Mouse (Mus musculus) liver, embryonic 11.5 days (tissue): ENCODE measurements around the gene B4galnt2. TPM values are rescaled to one million over a fixed set of nuclear protein-coding genes. Genes with fewer than 3 reads are reported as not detected.

ENCODE experiments used
- ATAC-seq: fragments of 200-750 bp; cut with Nextera tagmentation; replicated peaks from 2 replicates; pipeline ENCODE4 v1.8.0; 2017; ENCODE audit warnings: moderate number of reproducible peaks, mild to moderate bottlenecking, moderate TSS enrichment, moderate library complexity; ENCODE audit not compliant: low FRiP score
- DNase-seq: peaks from one replicate; pipeline ENCODE4 v3.0.0-alpha.2; 2017; ENCODE audit warnings: low spot score
- H3K27ac ChIP-seq: fragments of 300-500 bp; sonication (generic); 2 replicates; pipeline ENCODE4 v1.5.1; 2014; ENCODE audit warnings: mild to moderate bottlenecking, low read depth, low read length, control low read depth
- H3K27me3 ChIP-seq: fragments of 300-500 bp; sonication (generic); replicated peaks from 2 replicates; pipeline ENCODE4 v1.6.1; 2014; ENCODE audit warnings: low read length, mixed read lengths; ENCODE audit not compliant: control insufficient read depth, insufficient read depth
- H3K36me3 ChIP-seq: fragments of 300-500 bp; sonication (generic); 2 replicates; pipeline ENCODE4 v1.6.1; 2014; ENCODE audit warnings: mild to moderate bottlenecking, low read length, moderate library complexity, mixed read lengths; ENCODE audit not compliant: control insufficient read depth, insufficient read depth
- H3K4me1 ChIP-seq: fragments of 300-500 bp; sonication (generic); replicated peaks from 2 replicates; pipeline ENCODE4 v1.6.1; 2014; ENCODE audit warnings: low read length, mixed read lengths; ENCODE audit not compliant: control insufficient read depth, insufficient read depth
- H3K4me2 ChIP-seq: fragments of 300-500 bp; sonication (generic); 2 replicates; pipeline ENCODE4 v1.6.1; 2014; ENCODE audit warnings: mild to moderate bottlenecking, control low read depth, moderate library complexity
- H3K4me3 ChIP-seq: fragments of 300-500 bp; sonication (generic); 2 replicates; pipeline ENCODE4 v1.5.1; 2014; ENCODE audit warnings: low read depth, low read length, control low read depth
- H3K9ac ChIP-seq: fragments of 300-500 bp; sonication (generic); 2 replicates; pipeline ENCODE4 v1.6.1; 2014; ENCODE audit warnings: low read depth, low read length, control low read depth
- H3K9me3 ChIP-seq: fragments of 300-500 bp; sonication (generic); 2 replicates; pipeline ENCODE4 v1.6.1; 2016; ENCODE audit warnings: low read length, inconsistent platforms, mixed read lengths; ENCODE audit not compliant: control insufficient read depth
- WGBS: fragments of 180-500 bp; shearing (Covaris S2); extraction: QIAGEN DNeasy Blood & Tissue Kit; methylation state at CpG from one replicate; pipeline ENCODE4 v1.1.7; 2014; 5-methylcytosine and 5-hydroxymethylcytosine counted together
- polyA plus RNA-seq: library from polyadenylated mRNA; unstranded; fragments of >200 nt; fragmentation: Nextera tagmentation; extraction: Ambion mirVana; gene quantifications from 2 replicates; pipeline ENCODE4 v1.2.1, GENCODE M21; 2014

Gene B4galnt2
- polyA plus RNA-seq, 1 experiment from 2014 or later = 0.34 TPM

DNA sequence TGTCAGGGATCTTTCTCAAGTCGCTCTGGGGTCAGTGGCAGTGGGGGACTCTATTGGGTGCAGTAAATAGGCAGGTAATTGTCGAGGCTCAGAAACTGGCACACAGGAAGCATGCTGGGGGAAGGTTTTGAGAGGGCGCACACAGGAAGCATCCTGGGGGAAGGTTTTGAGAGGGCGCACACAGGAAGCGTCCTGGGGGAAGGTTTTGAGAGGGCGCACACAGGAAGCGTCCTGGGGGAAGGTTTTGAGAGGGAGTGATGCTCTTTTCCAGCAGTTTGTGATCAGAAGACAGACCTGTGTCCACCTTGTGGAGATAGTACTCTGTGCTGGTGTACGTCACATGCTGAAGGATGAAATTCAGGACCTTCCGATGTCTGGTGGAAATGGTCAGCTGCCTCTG, 38.9 kb downstream of the B4galnt2 start:
- H3K9ac ChIP-seq = no peak overlapping the region
- DNase-seq (no peak), ATAC-seq (no peak)
- no peaks in the 10 kb centered on the region for H3K9me3 ChIP-seq
- H3K27me3 ChIP-seq = no peaks in the 10 kb centered on the region; the same call in 1 of the 2 replicates
- 23% methylated on average over 9 of the region's 9 CpGs for WGBS
- H3K4me3 ChIP-seq = no peak overlapping the region
- peak overlapping the region; percentile 39 for H3K4me2 ChIP-seq
- no peak overlapping the region for H3K27ac ChIP-seq
- no peaks in the 10 kb centered on the region for H3K4me1 ChIP-seq
- no peaks in the 10 kb centered on the region for H3K36me3 ChIP-seq

- WGBS = 67% methylated on average over 6 of the region's 6 CpGs
Measured at GRCm38 (mm10) chr11:95869918-95870470, 44.7 kb downstream of the B4galnt2 start.

GRCm38 (mm10) chr11:95869442-95869841, 45.2 kb downstream of the B4galnt2 start:
- DNase-seq = no peak
- Histone ChIP-seq H3K4me2 (no peak overlapping the region), H3K36me3 (no peaks in the 10 kb centered on the region), H3K4me3 (no peak overlapping the region), H3K9me3 (no peaks in the 10 kb centered on the region), H3K4me1 (peaks cover 8% of the 10 kb centered on the region), H3K27ac (no peak overlapping the region), H3K27me3 (no peaks in the 10 kb centered on the region; the same call in 1 of the 2 replicates), H3K9ac (no peak overlapping the region)
- no peak for ATAC-seq
- 72% methylated on average over 4 of the region's 4 CpGs for WGBS

More at GRCm38 (mm10) chr11:95869918-95870470, 44.7 kb downstream of the B4galnt2 start:
- DNase-seq (no peak), ATAC-seq (no peak)
- Histone ChIP-seq H3K9me3 (no peaks in the 10 kb centered on the region), H3K9ac (no peak overlapping the region), H3K27me3 (no peaks in the 10 kb centered on the region; the same call in 1 of the 2 replicates), H3K27ac (no peak overlapping the region), H3K4me1 (peaks cover 8% of the 10 kb centered on the region), H3K36me3 (no peaks in the 10 kb centered on the region), H3K4me3 (no peak overlapping the region), H3K4me2 (no peak overlapping the region)

GRCm38 (mm10) chr11:95861397-95861796, 53.3 kb downstream of the B4galnt2 start:
- Histone ChIP-seq H3K27ac (peak overlapping the region; percentile 49; the same call in 1 of the 2 replicates), H3K4me3 (no peak overlapping the region), H3K9ac (no peak overlapping the region), H3K36me3 (no peaks in the 10 kb centered on the region), H3K27me3 (no peaks in the 10 kb centered on the region), H3K4me1 (peaks cover 17% of the 10 kb centered on the region), H3K4me2 (0 out of 2 replicates have a peak overlapping the region, but pooled peaks have one; percentile 6), H3K9me3 (no peaks in the 10 kb centered on the region)
- ATAC-seq (no peak), DNase-seq (no peak)
- 90% methylated on average over 8 of the region's 8 CpGs for WGBS

DNA sequence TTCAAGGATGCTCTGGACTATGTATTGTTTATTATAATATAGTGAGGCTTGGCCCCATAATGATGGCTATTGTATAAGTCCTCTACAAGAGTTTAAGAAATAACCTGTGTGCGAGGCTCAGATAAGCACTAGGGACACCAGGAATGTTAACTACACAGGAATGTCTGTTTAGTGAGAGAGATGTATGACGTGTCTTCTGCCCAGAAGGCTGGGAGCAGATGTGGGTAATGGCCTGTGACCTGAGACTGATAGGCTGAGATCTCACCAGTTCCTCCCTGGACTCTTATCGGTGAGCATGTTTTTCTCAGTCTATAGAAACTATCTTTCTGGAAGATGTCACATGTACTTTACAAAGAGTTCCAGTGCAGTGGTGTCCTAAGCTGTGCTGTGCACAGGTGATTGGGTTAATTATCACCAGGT, 54.6 kb downstream of the B4galnt2 start:
- Histone ChIP-seq H3K4me1 (peaks cover 17% of the 10 kb centered on the region), H3K27me3 (no peaks in the 10 kb centered on the region), H3K4me3 (peak overlapping the region; percentile 73), H3K4me2 (peak overlapping the region; percentile 95), H3K36me3 (no peaks in the 10 kb centered on the region), H3K27ac (peak overlapping the region; percentile 99), H3K9ac (peak overlapping the region; percentile 91), H3K9me3 (no peaks in the 10 kb centered on the region)
- ATAC-seq (peak; percentile 64), DNase-seq (no peak)
- 12% methylated on average over 3 of the region's 3 CpGs for WGBS

- WGBS = under 1% methylated on average over 35 of the region's 35 CpGs
- H3K4me2 ChIP-seq = peak overlapping the region; percentile 95
- no peaks in the 10 kb centered on the region for H3K27me3 ChIP-seq
- DNase-seq (peak; percentile 83), ATAC-seq (peak; percentile 61)
- peak overlapping the region; percentile 91 for H3K9ac ChIP-seq
- H3K27ac ChIP-seq = peak overlapping the region; percentile 99
- peaks cover 17% of the 10 kb centered on the region for H3K4me1 ChIP-seq
- H3K36me3 ChIP-seq = no peaks in the 10 kb centered on the region
- H3K4me3 ChIP-seq = peak overlapping the region; percentile 73
- H3K9me3 ChIP-seq = no peaks in the 10 kb centered on the region
Measured at GRCm38 (mm10) chr11:95859468-95859855, 55.2 kb downstream of the B4galnt2 start.

- Histone ChIP-seq H3K4me3 (peak overlapping the region; percentile 73), H3K27ac (peak overlapping the region; percentile 99), H3K9me3 (no peaks in the 10 kb centered on the region), H3K27me3 (no peaks in the 10 kb centered on the region), H3K9ac (peak overlapping the region; percentile 91), H3K4me1 (peaks cover 17% of the 10 kb centered on the region), H3K36me3 (no peaks in the 10 kb centered on the region), H3K4me2 (peak overlapping the region; percentile 95)
- WGBS = under 1% methylated on average over 58 of the region's 58 CpGs
- DNase-seq (peak; percentile 95), ATAC-seq (peak; percentile 95)
Measured at GRCm38 (mm10) chr11:95858528-95859467, 55.9 kb downstream of the B4galnt2 start.

DNA sequence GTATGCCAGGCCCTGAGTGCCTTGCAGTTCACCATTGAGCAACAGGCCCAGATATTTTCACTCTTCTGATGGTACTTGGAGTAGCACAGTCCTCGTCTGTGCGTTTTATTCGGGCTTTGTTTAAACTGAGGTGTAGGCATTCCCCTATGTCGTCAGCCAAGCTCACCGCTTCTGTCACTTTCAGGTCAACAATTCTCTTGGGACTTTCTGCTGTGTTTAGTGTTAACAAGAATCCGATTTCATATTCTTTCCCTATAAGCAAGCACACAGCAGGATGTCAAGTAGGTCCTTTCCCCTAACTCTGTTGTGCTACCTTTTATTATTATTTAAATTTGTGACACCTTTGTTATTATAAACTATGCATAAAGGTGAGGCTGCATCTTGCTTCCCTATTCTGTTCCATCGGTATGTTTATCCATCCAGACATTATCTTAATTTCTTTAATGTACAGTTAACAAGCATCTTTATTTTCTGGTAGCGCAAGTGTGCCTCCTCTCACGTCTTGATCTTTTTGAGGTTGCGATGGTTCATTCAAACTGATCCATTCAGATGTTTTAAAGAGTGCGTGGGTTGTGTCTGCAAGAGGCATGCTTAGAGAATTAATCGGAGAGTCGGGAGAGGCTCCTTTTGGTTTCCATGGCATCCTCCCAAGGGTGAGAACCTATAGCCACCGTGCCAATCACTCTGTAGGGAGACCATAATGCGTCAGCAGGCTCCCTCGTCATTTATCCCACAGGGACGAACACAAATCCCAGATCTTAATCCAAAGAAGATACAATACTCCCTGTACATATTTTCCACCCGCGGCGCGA, 56.8 kb downstream of the B4galnt2 start:
- no peaks in the 10 kb centered on the region for H3K36me3 ChIP-seq
- 28% methylated on average over 21 of the region's 21 CpGs for WGBS
- H3K27ac ChIP-seq = peak overlapping the region; percentile 99
- peak overlapping the region; percentile 95 for H3K4me2 ChIP-seq
- peaks cover 17% of the 10 kb centered on the region for H3K4me1 ChIP-seq
- ATAC-seq (no peak), DNase-seq (no peak)
- no peaks in the 10 kb centered on the region for H3K27me3 ChIP-seq
- H3K9ac ChIP-seq = peak overlapping the region; percentile 77
- H3K4me3 ChIP-seq = peak overlapping the region; percentile 73
- H3K9me3 ChIP-seq = no peaks in the 10 kb centered on the region
